27 mouse cellular contexts compared by ENCODE assay signal in genomic region chr2:18861607-18862158, GRCm38 (mm10).
A peak's percentile ranks its signal among the peaks of the same experiment; 100 is the strongest.
DNase-seq lines count a peak whose midpoint lies in the region; ATAC-seq and TF ChIP-seq lines count a peak whose summit lies in the region.
"Had no signal": no experiment of that assay in that cellular context is flagged by ENCODE, and none has a peak within 500 bp of the region (broad histone marks: within the 10 kb centered on the region; RNA-seq: fewer than 3 reads in every experiment).

No protein-coding gene starts in this region.

- WGBS in intestine, embryonic 14.5 days, result 82% methylated on average over 5 of the region's 5 CpGs
- 50% methylated on average over 5 of the region's 5 CpGs for WGBS in intestine, postnatal 0 days
- 21% methylated on average over 5 of the region's 5 CpGs for WGBS in liver, embryonic 15.5 days (ENCODE audit: insufficient replicate concordance)
- 73% methylated on average over 5 of the region's 5 CpGs for WGBS in forebrain, embryonic 12.5 days

- no peak overlapping the region for H3K4me3 ChIP-seq in intestine, embryonic 14.5 days (ENCODE audit: low read depth, low read length)
- H3K4me3 ChIP-seq in intestine, postnatal 0 days (ENCODE audit: low read depth, low read length), result no peak overlapping the region
- H3K4me3 ChIP-seq in liver, embryonic 15.5 days (replicated peaks), result no peak overlapping the region
- no peak overlapping the region for H3K4me3 ChIP-seq in forebrain, embryonic 12.5 days (replicated peaks)
- H3K4me3 ChIP-seq: forebrain, embryonic 10.5 days; heart, embryonic 13.5 days; limb, embryonic 10.5 days; limb, embryonic 15.5 days; lung, embryonic 15.5 days; midbrain, embryonic 13.5 days; neural tube, embryonic 15.5 days had no signal

- TF ChIP-seq CTCF in intestine, postnatal 0 days (IDR thresholded peaks at IDR 0.05; ENCODE audit: low read depth), result no peak

- peak; percentile 18 for DNase-seq in intestine, embryonic 14.5 days (ENCODE audit: low spot score)
- DNase-seq in c-Kit-negative CD71-positive TER-119-positive erythroid progenitor cells, embryonic 14.5 days (ENCODE audit: low read depth, low spot score), result peak; percentile 55
- peak; percentile 77 for DNase-seq in liver
- no peak for DNase-seq in cerebellum, adult 18-20 months
- DNase-seq in adrenal gland, adult 18-20 months (ENCODE audit: low spot score in 2 of 2), result no peak
- DNase-seq: adrenal gland, postnatal 10 days; cerebellum, adult 9-10 months; cerebellum, postnatal 36 days; forebrain, postnatal 0 days; heart, postnatal 10 days; kidney, adult 8-10 months; kidney, postnatal 4 days; retina, postnatal 1 day; right cerebral cortex, postnatal 25 days had no signal

- no peak overlapping the region for H3K9ac ChIP-seq in intestine, embryonic 14.5 days (ENCODE audit: low read length)
- no peak overlapping the region for H3K9ac ChIP-seq in intestine, postnatal 0 days (ENCODE audit: low read depth, low read length)
- H3K9ac ChIP-seq in liver, embryonic 15.5 days, result no peak overlapping the region
- no peak overlapping the region for H3K9ac ChIP-seq in forebrain, embryonic 12.5 days
- H3K9ac ChIP-seq: forebrain, postnatal 0 days; heart, embryonic 13.5 days; hindbrain, embryonic 14.5 days; limb, embryonic 15.5 days; lung, embryonic 15.5 days; midbrain, embryonic 13.5 days; neural tube, embryonic 15.5 days had no signal

- H3K27me3 ChIP-seq in intestine, embryonic 14.5 days (replicated peaks; ENCODE audit: control insufficient read depth, insufficient read depth, low read length), result no peaks in the 10 kb centered on the region
- H3K27me3 ChIP-seq in intestine, postnatal 0 days (replicated peaks; ENCODE audit: control insufficient read depth, insufficient read depth, low read length), result no peaks in the 10 kb centered on the region
- no peaks in the 10 kb centered on the region for H3K27me3 ChIP-seq in liver, embryonic 15.5 days
- H3K27me3 ChIP-seq in forebrain, embryonic 12.5 days, result peaks cover 40% of the 10 kb centered on the region
- H3K27me3 ChIP-seq: CH12.LX; heart, embryonic 13.5 days; limb, embryonic 15.5 days; lung, embryonic 15.5 days; neural tube, embryonic 15.5 days had no signal

- no peak for ATAC-seq in intestine, embryonic 14.5 days (replicated peaks; ENCODE audit: low FRiP score, low TSS enrichment, low read depth)
- no peak for ATAC-seq in intestine, postnatal 0 days
- peak; percentile 95 for ATAC-seq in liver, embryonic 15.5 days (ENCODE audit: insufficient read depth)
- ATAC-seq in forebrain, embryonic 12.5 days (ENCODE audit: low FRiP score), result no peak
- ATAC-seq: forebrain, postnatal 0 days; midbrain, embryonic 13.5 days had no signal

- H3K27ac ChIP-seq in intestine, embryonic 14.5 days (ENCODE audit: low read depth), result no peak overlapping the region
- no peak overlapping the region for H3K27ac ChIP-seq in intestine, postnatal 0 days (ENCODE audit: low read depth, low read length)
- H3K27ac ChIP-seq in liver, embryonic 15.5 days (replicated peaks), result peak overlapping the region; percentile 77
- no peak overlapping the region for H3K27ac ChIP-seq in forebrain, embryonic 12.5 days
- H3K27ac ChIP-seq: forebrain, embryonic 10.5 days; heart, embryonic 13.5 days; hindbrain, embryonic 14.5 days; kidney, postnatal 0 days; limb, embryonic 10.5 days; limb, embryonic 15.5 days; lung, embryonic 15.5 days; midbrain, embryonic 13.5 days; neural tube, embryonic 15.5 days had no signal

- no peak overlapping the region for H3K4me2 ChIP-seq in intestine, embryonic 14.5 days (ENCODE audit: low read length)
- no peak overlapping the region for H3K4me2 ChIP-seq in intestine, postnatal 0 days (replicated peaks; ENCODE audit: low read depth)
- peak overlapping the region; percentile 47 for H3K4me2 ChIP-seq in liver, embryonic 15.5 days
- H3K4me2 ChIP-seq in forebrain, embryonic 12.5 days, result no peak overlapping the region
- H3K4me2 ChIP-seq: hindbrain, embryonic 14.5 days; limb, embryonic 15.5 days; lung, embryonic 15.5 days; midbrain, embryonic 13.5 days; neural tube, embryonic 15.5 days had no signal

- H3K36me3 ChIP-seq in intestine, embryonic 14.5 days (ENCODE audit: control insufficient read depth, insufficient read depth, low read length), result peaks cover 9% of the 10 kb centered on the region; the same call in 1 of the 2 replicates
- no peaks in the 10 kb centered on the region for H3K36me3 ChIP-seq in intestine, postnatal 0 days (ENCODE audit: control insufficient read depth, insufficient read depth)
- peaks cover 19% of the 10 kb centered on the region for H3K36me3 ChIP-seq in liver, embryonic 15.5 days (replicated peaks)
- H3K36me3 ChIP-seq in forebrain, embryonic 12.5 days (replicated peaks), result no peaks in the 10 kb centered on the region
- H3K36me3 ChIP-seq: limb, embryonic 10.5 days; lung, embryonic 15.5 days; midbrain, embryonic 13.5 days; neural tube, embryonic 15.5 days had no signal

- no peaks in the 10 kb centered on the region for H3K9me3 ChIP-seq in intestine, embryonic 14.5 days (ENCODE audit: control insufficient read depth, low read length)
- H3K9me3 ChIP-seq in intestine, postnatal 0 days (ENCODE audit: control insufficient read depth), result no peaks in the 10 kb centered on the region
- H3K9me3 ChIP-seq in liver, embryonic 15.5 days (replicated peaks), result no peaks in the 10 kb centered on the region
- H3K9me3 ChIP-seq in forebrain, embryonic 12.5 days, result no peaks in the 10 kb centered on the region
- H3K9me3 ChIP-seq: forebrain, embryonic 10.5 days; heart, embryonic 13.5 days; limb, embryonic 10.5 days; limb, embryonic 15.5 days; lung, embryonic 15.5 days; midbrain, embryonic 13.5 days; neural tube, embryonic 15.5 days had no signal

- H3K4me1 ChIP-seq in intestine, embryonic 14.5 days (replicated peaks; ENCODE audit: control insufficient read depth, insufficient read depth, low read length), result no peaks in the 10 kb centered on the region
- H3K4me1 ChIP-seq in intestine, postnatal 0 days (replicated peaks; ENCODE audit: control insufficient read depth, insufficient read depth, low read length), result no peaks in the 10 kb centered on the region
- H3K4me1 ChIP-seq in liver, embryonic 15.5 days (replicated peaks), result peaks cover 22% of the 10 kb centered on the region
- peaks cover 24% of the 10 kb centered on the region for H3K4me1 ChIP-seq in forebrain, embryonic 12.5 days
- H3K4me1 ChIP-seq: limb, embryonic 15.5 days; lung, embryonic 15.5 days had no signal

Comparison
In these comparisons a context has a peak if more than half of its experiments do, and no peak if none do; other contexts are left out.
1. DNase-seq: peak in intestine, embryonic 14.5 days (single experiment), c-Kit-negative CD71-positive TER-119-positive erythroid progenitor cells, embryonic 14.5 days (single experiment) and liver (single experiment); none in cerebellum, adult 18-20 months (0 of 2) and adrenal gland, adult 18-20 months (0 of 2).